Mouse (Mus musculus) CD8-positive naive resting alpha-beta T cell, adult 2 months (primary cell): ENCODE results near the gene Ppp2r2d.

Experiments
- DNase-seq, 2 experiments: peaks; one replicate each; pipeline ENCODE4 v3.0.0; 2022; ENCODE audit warnings: low read depth in 2 of 2, low spot score in 2 of 2

Ppp2r2d gene

DNA sequence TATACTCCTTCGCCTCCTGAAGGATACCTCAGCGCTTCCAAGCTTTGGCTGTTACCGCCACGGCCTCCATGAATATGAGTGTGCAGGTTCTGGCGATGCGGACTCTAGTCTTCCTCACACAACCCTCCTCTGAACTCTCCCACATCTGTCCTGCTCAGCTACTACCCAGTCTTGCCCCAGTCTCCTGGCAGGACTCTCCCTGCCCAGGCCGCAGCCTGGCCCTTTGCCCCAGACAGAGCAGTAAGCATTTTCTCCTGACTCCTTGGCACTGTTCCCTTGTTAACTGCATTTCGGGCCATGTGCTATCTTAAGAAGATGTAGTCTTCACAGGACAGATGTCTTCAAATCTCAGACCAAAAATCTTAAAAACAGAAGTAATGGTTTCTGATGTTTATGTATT lies 75.7 kb downstream of the Ppp2r2d start:
- DNase-seq: no peak

DNA sequence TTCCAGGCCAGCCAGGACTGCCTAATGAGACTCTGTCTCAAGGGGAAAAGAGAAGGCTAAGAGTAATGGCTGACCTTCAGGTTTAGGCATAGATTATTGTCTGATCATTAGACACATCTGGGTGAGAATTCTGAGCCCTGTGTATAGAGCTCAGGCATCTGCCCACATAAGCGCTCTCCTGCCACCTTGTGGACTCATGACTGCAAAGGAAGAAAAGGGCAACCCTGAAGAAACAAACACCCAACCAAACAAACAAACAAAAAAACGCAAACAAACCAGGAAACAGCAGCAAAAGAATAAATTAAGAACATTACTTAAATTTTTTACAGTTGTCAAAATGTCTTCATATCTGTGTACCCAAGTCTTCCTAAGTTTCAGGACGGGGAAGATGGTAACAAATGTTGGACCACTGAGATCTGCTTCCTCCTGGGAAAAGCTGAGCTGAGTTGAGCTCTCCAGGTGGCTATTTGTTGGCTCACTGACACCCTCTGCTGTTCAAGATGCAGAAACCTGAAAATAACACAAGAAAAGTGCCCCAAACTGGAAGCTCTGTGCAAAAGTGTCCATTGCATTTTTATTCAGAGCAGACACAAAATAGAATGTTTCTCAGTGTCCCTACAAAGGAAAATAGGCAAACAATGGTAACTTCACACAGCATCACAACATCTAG lies 78.0 kb downstream of the Ppp2r2d start:
- DNase-seq: no peak

DNA sequence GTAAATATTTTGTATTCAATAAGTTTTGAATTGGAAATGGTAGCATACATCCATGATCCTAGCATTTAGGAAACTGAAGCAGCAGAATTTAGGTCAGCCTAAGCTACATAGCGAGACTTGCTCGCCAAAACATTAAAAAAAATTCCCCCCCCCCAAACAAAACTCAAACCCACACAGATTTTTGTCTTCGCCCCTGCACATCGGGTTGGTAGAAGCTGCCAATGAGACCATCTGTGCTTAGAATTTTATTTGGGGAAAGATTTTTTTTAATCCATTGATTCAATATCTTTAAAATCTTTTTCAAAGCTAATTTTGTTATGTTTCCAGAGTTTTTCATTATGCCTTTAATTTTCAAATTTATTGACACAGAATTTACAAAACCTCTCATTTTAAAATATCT lies 82.6 kb downstream of the Ppp2r2d start:
- no peak for DNase-seq
